Mouse (Mus musculus): ENCODE measurements around the gene Zfp598.

DNA sequence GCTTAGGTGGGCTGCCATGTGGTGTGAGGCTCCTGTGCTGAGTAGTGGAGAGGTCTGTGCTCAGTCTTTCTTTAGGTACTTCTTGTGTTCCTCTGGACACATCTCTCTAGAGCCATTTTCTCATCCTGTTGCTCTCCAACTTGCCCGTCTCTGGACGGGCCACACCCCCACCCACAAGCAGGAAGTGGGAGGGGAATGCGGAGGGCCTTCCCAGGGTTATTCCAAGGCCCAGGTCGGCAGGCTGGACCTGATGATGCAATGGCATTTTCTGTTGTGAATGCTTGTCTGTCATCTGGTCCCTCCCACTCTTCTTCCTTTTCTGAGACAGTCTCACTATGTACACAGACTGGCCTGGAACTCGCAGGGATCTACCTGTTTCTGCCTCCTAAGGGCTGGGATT lies 2.7 kb downstream of the Zfp598 start:
- TF ChIP-seq CTCF (IDR thresholded peaks at IDR 0.05; ENCODE audit: borderline replicate concordance, extremely low read depth, insufficient read depth, insufficient read length) (no peak), POLR2A (IDR thresholded peaks at IDR 0.05; ENCODE audit: borderline replicate concordance, extremely low read depth, insufficient read depth, insufficient read length, poor library complexity, severe bottlenecking) (no peak)

Measured in brain, embryonic 14.5 days (tissue).